Mouse (Mus musculus) testis, adult 2 months (tissue): ENCODE data around the gene Gm20388. TPM values are rescaled to one million over a fixed set of nuclear protein-coding genes. Genes with fewer than 3 reads are reported as not detected.

Source experiments
- H3K27ac ChIP-seq: fragments of 200-500 bp; 2 replicates; pipeline ENCODE4 v1.5.1; 2012; ENCODE audit warnings: low read depth, low read length; ENCODE audit not compliant: control insufficient read depth, insufficient read depth
- H3K27me3 ChIP-seq: fragments of 200-500 bp; 2 replicates; pipeline ENCODE4 v1.6.1; 2012; ENCODE audit warnings: mild to moderate bottlenecking, low read length, moderate library complexity; ENCODE audit not compliant: control insufficient read depth, insufficient read depth
- H3K36me3 ChIP-seq: fragments of 200-500 bp; 2 replicates; pipeline ENCODE4 v1.6.1; 2012; ENCODE audit warnings: mild to moderate bottlenecking, low read length; ENCODE audit not compliant: control insufficient read depth, insufficient read depth
- H3K4me1 ChIP-seq: fragments of 200-500 bp; 2 replicates; pipeline ENCODE4 v1.6.1; 2012; ENCODE audit warnings: low read length; ENCODE audit not compliant: control insufficient read depth, insufficient read depth
- H3K4me3 ChIP-seq: fragments of 200-500 bp; 2 replicates; pipeline ENCODE4 v1.5.1; 2012; ENCODE audit warnings: low read depth, mild to moderate bottlenecking, low read length, moderate library complexity, mixed read lengths; ENCODE audit not compliant: control insufficient read depth
- CTCF ChIP-seq: fragments of 200-500 bp; IDR thresholded peaks from 2 replicates; pipeline ENCODE4 v1.5.1; 2012; ENCODE audit warnings: low read depth, mild to moderate bottlenecking, inconsistent platforms, low read length, moderate library complexity; ENCODE audit not compliant: control insufficient read depth, insufficient read depth, insufficient replicate concordance
- POLR2A ChIP-seq: fragments of 200-500 bp; IDR thresholded peaks from 2 replicates; pipeline ENCODE4 v1.6.1; 2012; ENCODE audit warnings: low read depth, mild to moderate bottlenecking, inconsistent platforms, low read length, moderate library complexity; ENCODE audit not compliant: control insufficient read depth
- polyA plus RNA-seq: library from polyadenylated mRNA; depleted of rRNA; stranded (reverse); fragments of >200 nt; gene quantifications from 2 replicates; pipeline ENCODE4 v1.2.3, GENCODE M21; 2012

Gene Gm20388
- polyA plus RNA-seq, 1 experiment = 5.6 TPM

- Histone ChIP-seq H3K27ac (no peak overlapping the region), H3K4me3 (no peak overlapping the region), H3K4me1 (no peaks in the 10 kb centered on the region), H3K36me3 (no peaks in the 10 kb centered on the region), H3K27me3 (no peaks in the 10 kb centered on the region)
- no peak for TF ChIP-seq CTCF
- TF ChIP-seq POLR2A = no peak
Observed at GRCm38 (mm10) chr8:120163376-120163775, 252.7 kb downstream of the Gm20388 start.

GRCm38 (mm10) chr8:120164026-120164425, 253.4 kb downstream of the Gm20388 start:
- Histone ChIP-seq H3K27ac (no peak overlapping the region), H3K27me3 (no peaks in the 10 kb centered on the region), H3K4me3 (no peak overlapping the region), H3K36me3 (no peaks in the 10 kb centered on the region), H3K4me1 (no peaks in the 10 kb centered on the region)
- no peak for TF ChIP-seq POLR2A
- TF ChIP-seq CTCF = no peak

GRCm38 (mm10) chr8:120167136-120167535, 256.5 kb downstream of the Gm20388 start:
- no peaks in the 10 kb centered on the region for H3K36me3 ChIP-seq
- no peak overlapping the region for H3K4me3 ChIP-seq
- no peak for TF ChIP-seq POLR2A
- TF ChIP-seq CTCF = no peak
- H3K27me3 ChIP-seq = no peaks in the 10 kb centered on the region
- no peak overlapping the region for H3K27ac ChIP-seq
- H3K4me1 ChIP-seq = no peaks in the 10 kb centered on the region

GRCm38 (mm10) chr8:120167821-120168220, 257.2 kb downstream of the Gm20388 start:
- no peak overlapping the region for H3K27ac ChIP-seq
- no peaks in the 10 kb centered on the region for H3K27me3 ChIP-seq
- H3K4me1 ChIP-seq = no peaks in the 10 kb centered on the region
- TF ChIP-seq CTCF (no peak), POLR2A (no peak)
- no peak overlapping the region for H3K4me3 ChIP-seq
- H3K36me3 ChIP-seq = no peaks in the 10 kb centered on the region

- Histone ChIP-seq H3K27ac (no peak overlapping the region), H3K4me1 (no peaks in the 10 kb centered on the region), H3K4me3 (no peak overlapping the region), H3K36me3 (no peaks in the 10 kb centered on the region), H3K27me3 (no peaks in the 10 kb centered on the region)
- TF ChIP-seq CTCF (no peak), POLR2A (no peak)
Observed at GRCm38 (mm10) chr8:120169119-120169518, 258.5 kb downstream of the Gm20388 start.

GRCm38 (mm10) chr8:120173195-120173594, 262.6 kb downstream of the Gm20388 start:
- Histone ChIP-seq H3K4me1 (peaks cover 11% of the 10 kb centered on the region), H3K27me3 (no peaks in the 10 kb centered on the region), H3K36me3 (no peaks in the 10 kb centered on the region), H3K27ac (no peak overlapping the region), H3K4me3 (no peak overlapping the region)
- TF ChIP-seq POLR2A (no peak), CTCF (no peak)

- Histone ChIP-seq H3K4me1 (peaks cover 18% of the 10 kb centered on the region), H3K27ac (no peak overlapping the region), H3K27me3 (no peaks in the 10 kb centered on the region), H3K36me3 (no peaks in the 10 kb centered on the region), H3K4me3 (no peak overlapping the region)
- TF ChIP-seq CTCF = no peak
- TF ChIP-seq POLR2A = no peak
Observed at GRCm38 (mm10) chr8:120174606-120175005, 264.0 kb downstream of the Gm20388 start.

GRCm38 (mm10) chr8:120176605-120177004, 266.0 kb downstream of the Gm20388 start:
- H3K27me3 ChIP-seq = no peaks in the 10 kb centered on the region
- H3K4me3 ChIP-seq = peak overlapping the region; percentile 80
- no peak overlapping the region for H3K27ac ChIP-seq

More at GRCm38 (mm10) chr8:120176605-120177004, 266.0 kb downstream of the Gm20388 start:
- no peak for TF ChIP-seq CTCF
- TF ChIP-seq POLR2A = no peak
- Histone ChIP-seq H3K4me1 (peaks cover 18% of the 10 kb centered on the region), H3K36me3 (no peaks in the 10 kb centered on the region)
